Mouse (Mus musculus) brain, embryonic 14.5 days (tissue): Measurements from ENCODE around the gene Gimap4.

Experiments
- CTCF ChIP-seq: fragments of 200-500 bp; IDR thresholded peaks from 2 replicates; pipeline ENCODE4 v1.5.1; 2012; ENCODE audit warnings: inconsistent platforms, mild to moderate bottlenecking, moderate library complexity, borderline replicate concordance; ENCODE audit not compliant: insufficient read depth, insufficient read length; ENCODE audit errors: extremely low read depth
- POLR2A ChIP-seq: fragments of 200-500 bp; IDR thresholded peaks from 2 replicates; pipeline ENCODE4 v1.6.1; 2012; ENCODE audit warnings: mild to moderate bottlenecking, inconsistent platforms, borderline replicate concordance; ENCODE audit not compliant: poor library complexity, insufficient read depth, insufficient read length, severe bottlenecking; ENCODE audit errors: extremely low read depth

- TF ChIP-seq CTCF: no peak
- TF ChIP-seq POLR2A: no peak
Measured at GRCm38 (mm10) chr6:48650041-48650440, 34.3 kb upstream of the Gimap4 start.
